Mouse (Mus musculus): Measurements from ENCODE around the gene Snx27. TPM values are rescaled to one million over a fixed set of nuclear protein-coding genes. Genes with fewer than 3 reads are reported as not detected.

Snx27 gene
- polyA plus RNA-seq, 1 experiment from 2014 or later: 48.6 TPM

- H3K9me3 ChIP-seq (replicated peaks): no peaks in the 10 kb centered on the region
- no peak for DNase-seq (ENCODE audit: low spot score)
- H3K36me3 ChIP-seq: peaks cover 20% of the 10 kb centered on the region
- H3K4me3 ChIP-seq: no peak overlapping the region
- H3K4me1 ChIP-seq: peaks cover 8% of the 10 kb centered on the region; the same call in 1 of the 2 replicates
- no peaks in the 10 kb centered on the region for H3K27me3 ChIP-seq (ENCODE audit: low read depth, poor library complexity, severe bottlenecking)
- WGBS: 83% methylated on average over 4 of the region's 4 CpGs
- H3K27ac ChIP-seq (replicated peaks): no peak overlapping the region
Observed at GRCm38 (mm10) chr3:94564356-94565010, 18.0 kb downstream of the Snx27 start.

DNA sequence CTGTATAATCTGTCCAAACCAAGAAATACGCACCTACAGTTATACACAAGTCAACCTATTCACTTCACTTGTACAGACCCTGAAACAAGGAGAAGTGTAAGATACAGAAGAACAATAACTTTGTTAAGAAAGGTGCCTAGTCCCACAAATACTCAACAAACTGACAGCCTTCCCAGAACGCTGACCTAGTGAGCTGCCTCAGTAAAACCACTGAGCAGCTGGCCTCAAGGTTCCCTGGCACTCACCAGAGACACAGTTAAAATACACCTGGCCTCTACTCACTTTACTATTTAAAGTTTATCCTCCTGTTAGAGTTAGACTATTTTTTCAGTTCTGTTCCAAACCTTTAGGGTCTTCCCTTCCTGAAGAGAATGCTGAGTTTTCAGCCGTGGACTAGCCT is 19.4 kb downstream of the Snx27 start:
- H3K36me3 ChIP-seq: peaks cover 33% of the 10 kb centered on the region

GRCm38 (mm10) chr3:94559931-94560429 is 22.5 kb downstream of the Snx27 start:
- Histone ChIP-seq H3K27me3 (ENCODE audit: low read depth, poor library complexity, severe bottlenecking) (no peaks in the 10 kb centered on the region), H3K36me3 (peaks cover 44% of the 10 kb centered on the region), H3K4me1 (no peaks in the 10 kb centered on the region), H3K27ac (replicated peaks) (no peak overlapping the region), H3K9me3 (replicated peaks) (no peaks in the 10 kb centered on the region), H3K4me3 (no peak overlapping the region)
- 90% methylated on average over 5 of the region's 5 CpGs for WGBS
- no peak for DNase-seq (ENCODE audit: low spot score)

More for the DNA sequence above, 19.4 kb downstream of the Snx27 start:
- no peaks in the 10 kb centered on the region for H3K9me3 ChIP-seq (replicated peaks)
- peaks cover 8% of the 10 kb centered on the region; the same call in 1 of the 2 replicates for H3K4me1 ChIP-seq
- H3K4me3 ChIP-seq: no peak overlapping the region
- 81% methylated on average over 3 of the region's 3 CpGs for WGBS
- no peak for DNase-seq (ENCODE audit: low spot score)
- no peak overlapping the region for H3K27ac ChIP-seq (replicated peaks)
- H3K27me3 ChIP-seq (ENCODE audit: low read depth, poor library complexity, severe bottlenecking): no peaks in the 10 kb centered on the region

DNA sequence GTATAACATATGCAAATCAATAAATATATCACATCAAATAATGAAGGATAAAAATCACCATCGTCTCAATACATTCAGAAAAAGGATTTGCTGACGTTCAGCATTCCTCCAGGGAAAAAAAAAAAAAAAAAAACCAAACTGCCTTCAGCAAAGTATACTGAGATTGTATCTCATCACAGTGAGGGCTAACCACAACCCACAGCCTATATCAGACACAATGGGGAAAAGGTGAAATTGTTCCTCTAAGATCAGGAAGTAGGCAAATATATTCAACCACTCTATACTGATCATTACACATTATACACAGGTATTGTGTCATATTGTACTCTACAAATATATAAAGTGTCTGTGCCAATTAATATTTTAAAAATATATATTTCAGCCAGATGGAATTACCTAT is 33.5 kb downstream of the Snx27 start:
- H3K27ac ChIP-seq (replicated peaks): no peak overlapping the region
- no peak overlapping the region for H3K4me3 ChIP-seq
- no peaks in the 10 kb centered on the region for H3K27me3 ChIP-seq (ENCODE audit: low read depth, poor library complexity, severe bottlenecking)
- DNase-seq (ENCODE audit: low spot score): no peak
- no peaks in the 10 kb centered on the region for H3K4me1 ChIP-seq
- 94% methylated on average over 2 of the region's 2 CpGs for WGBS
- peaks cover 18% of the 10 kb centered on the region for H3K36me3 ChIP-seq
- H3K9me3 ChIP-seq (replicated peaks): no peaks in the 10 kb centered on the region

DNA sequence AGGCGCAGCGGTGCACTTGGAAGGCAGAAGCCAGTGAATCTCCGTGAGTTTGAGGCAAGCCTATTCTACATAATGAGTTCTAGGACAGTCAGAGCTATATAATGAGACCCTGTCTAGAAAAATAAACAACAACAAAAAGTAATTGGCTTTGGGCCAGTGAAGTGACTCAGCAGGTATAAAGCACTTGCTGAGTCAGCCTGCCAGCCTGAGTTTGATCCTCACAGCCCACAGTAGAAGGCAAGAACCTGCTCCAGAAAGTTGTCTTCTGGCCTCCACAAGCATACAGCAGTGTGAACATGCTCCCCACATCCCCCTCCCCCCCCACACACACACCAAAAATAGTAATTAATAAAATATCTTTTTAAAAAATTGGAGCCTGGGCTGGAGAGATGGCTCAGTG is 45.3 kb downstream of the Snx27 start:
- DNase-seq (ENCODE audit: low spot score): no peak
- no peak overlapping the region for H3K27ac ChIP-seq (replicated peaks)
- peaks cover 17% of the 10 kb centered on the region for H3K36me3 ChIP-seq
- no peaks in the 10 kb centered on the region for H3K9me3 ChIP-seq (replicated peaks)
- H3K27me3 ChIP-seq (ENCODE audit: low read depth, poor library complexity, severe bottlenecking): no peaks in the 10 kb centered on the region
- 92% methylated on average over 3 of the region's 3 CpGs for WGBS
- no peak overlapping the region for H3K4me3 ChIP-seq
- no peaks in the 10 kb centered on the region for H3K4me1 ChIP-seq

DNA sequence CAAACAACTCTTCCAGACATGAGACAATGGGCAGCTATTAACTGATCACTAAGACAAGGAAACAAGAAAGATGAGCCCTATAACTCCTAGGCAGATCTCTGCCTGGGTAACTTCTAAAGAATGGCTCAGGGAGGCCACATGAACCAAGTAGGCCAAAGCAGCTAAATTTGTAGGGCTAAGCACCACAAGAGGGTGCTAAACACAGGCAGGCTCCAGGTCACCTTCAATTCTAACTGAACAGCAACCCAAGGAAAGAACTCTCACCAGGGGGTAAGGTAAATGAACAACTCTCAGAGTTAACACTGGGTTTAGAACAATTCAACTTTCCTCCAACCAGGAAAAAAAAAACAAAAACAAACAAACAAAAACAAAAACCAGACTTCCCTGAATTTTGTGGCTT is 48.5 kb downstream of the Snx27 start:
- Histone ChIP-seq H3K27ac (replicated peaks) (no peak overlapping the region), H3K4me3 (no peak overlapping the region), H3K4me1 (no peaks in the 10 kb centered on the region), H3K27me3 (ENCODE audit: low read depth, poor library complexity, severe bottlenecking) (no peaks in the 10 kb centered on the region), H3K9me3 (replicated peaks) (no peaks in the 10 kb centered on the region), H3K36me3 (peaks cover 25% of the 10 kb centered on the region)
- DNase-seq (ENCODE audit: low spot score): no peak

GRCm38 (mm10) chr3:94526731-94527130 is 55.8 kb downstream of the Snx27 start:
- Histone ChIP-seq H3K4me1 (0 out of 2 replicates have a peak, but pooled peaks cover 2% of the 10 kb centered on the region), H3K27ac (replicated peaks) (no peak overlapping the region), H3K4me3 (no peak overlapping the region), H3K27me3 (ENCODE audit: low read depth, poor library complexity, severe bottlenecking) (no peaks in the 10 kb centered on the region), H3K9me3 (replicated peaks) (no peaks in the 10 kb centered on the region), H3K36me3 (peaks cover 56% of the 10 kb centered on the region)
- no peak for DNase-seq (ENCODE audit: low spot score)
- 69% methylated on average over 2 of the region's 2 CpGs for WGBS

- H3K27ac ChIP-seq (replicated peaks): no peak overlapping the region
- no peak for DNase-seq (ENCODE audit: low spot score)
- H3K4me1 ChIP-seq: no peaks in the 10 kb centered on the region
- no peaks in the 10 kb centered on the region for H3K9me3 ChIP-seq (replicated peaks)
- WGBS: 93% methylated on average over 1 of the region's 1 CpGs
- H3K27me3 ChIP-seq (ENCODE audit: low read depth, poor library complexity, severe bottlenecking): no peaks in the 10 kb centered on the region
- peaks cover 69% of the 10 kb centered on the region for H3K36me3 ChIP-seq
- no peak overlapping the region for H3K4me3 ChIP-seq
Observed at GRCm38 (mm10) chr3:94506664-94507063, 75.9 kb downstream of the Snx27 start.

GRCm38 (mm10) chr3:94502243-94502642 is 80.3 kb downstream of the Snx27 start:
- H3K4me1 ChIP-seq: no peaks in the 10 kb centered on the region
- no peak for DNase-seq (ENCODE audit: low spot score)
- H3K36me3 ChIP-seq: peaks cover 59% of the 10 kb centered on the region
- no peaks in the 10 kb centered on the region for H3K27me3 ChIP-seq (ENCODE audit: low read depth, poor library complexity, severe bottlenecking)
- H3K4me3 ChIP-seq: no peak overlapping the region
- H3K9me3 ChIP-seq (replicated peaks): no peaks in the 10 kb centered on the region
- WGBS: 78% methylated on average over 3 of the region's 3 CpGs
- H3K27ac ChIP-seq (replicated peaks): no peak overlapping the region

DNA sequence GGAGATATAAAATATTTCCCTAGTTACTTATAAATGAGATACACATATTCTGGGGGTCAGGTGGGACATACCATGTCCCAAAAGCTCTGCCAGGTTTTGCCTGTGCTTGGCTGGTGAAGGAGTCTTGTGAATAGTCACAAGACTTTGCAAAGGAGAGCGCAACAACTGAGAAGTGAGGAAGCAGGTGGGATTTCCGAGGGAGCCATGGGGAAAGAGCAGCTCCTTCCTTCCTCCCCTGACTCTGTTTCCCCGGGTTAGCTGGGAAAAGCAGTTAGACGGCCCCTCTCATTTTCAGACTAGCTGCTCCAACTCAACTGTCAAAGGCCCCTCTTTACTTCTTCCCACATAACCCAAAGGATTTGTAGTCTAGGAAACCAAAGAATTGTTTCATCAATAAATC is 85.4 kb downstream of the Snx27 start:
- DNase-seq (ENCODE audit: low spot score): no peak
- H3K9me3 ChIP-seq (replicated peaks): no peaks in the 10 kb centered on the region
- H3K27ac ChIP-seq (replicated peaks): no peak overlapping the region
- peaks cover 68% of the 10 kb centered on the region for H3K36me3 ChIP-seq
- no peak overlapping the region for H3K4me3 ChIP-seq
- peaks cover 6% of the 10 kb centered on the region; the same call in 1 of the 2 replicates for H3K4me1 ChIP-seq
- 85% methylated on average over 4 of the region's 4 CpGs for WGBS
- H3K27me3 ChIP-seq (ENCODE audit: low read depth, poor library complexity, severe bottlenecking): no peaks in the 10 kb centered on the region

DNA sequence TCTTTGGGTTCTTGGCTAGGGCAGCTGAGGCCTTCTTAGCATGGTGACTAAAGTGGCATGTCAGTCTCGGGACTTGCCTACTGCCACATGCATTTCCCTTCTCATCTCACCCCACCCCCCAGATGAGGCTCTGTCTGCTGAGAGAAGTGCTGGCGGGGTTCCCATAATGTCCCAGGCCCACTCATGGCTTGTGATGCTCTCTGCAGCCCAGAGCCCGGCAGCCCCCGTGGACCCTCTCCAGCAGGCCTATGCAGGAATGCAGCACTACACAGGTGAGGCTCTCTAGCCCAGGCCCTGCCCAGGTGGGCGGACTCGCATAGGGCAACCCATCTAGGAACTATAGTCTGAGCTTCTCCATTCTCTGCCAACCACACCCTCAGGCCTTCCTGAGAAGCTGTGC is 94.9 kb downstream of the Snx27 start:
- peak overlapping the region; percentile 61 for H3K27ac ChIP-seq (replicated peaks)
- peaks cover 80% of the 10 kb centered on the region for H3K4me1 ChIP-seq
- WGBS: 83% methylated on average over 6 of the region's 6 CpGs

DNA sequence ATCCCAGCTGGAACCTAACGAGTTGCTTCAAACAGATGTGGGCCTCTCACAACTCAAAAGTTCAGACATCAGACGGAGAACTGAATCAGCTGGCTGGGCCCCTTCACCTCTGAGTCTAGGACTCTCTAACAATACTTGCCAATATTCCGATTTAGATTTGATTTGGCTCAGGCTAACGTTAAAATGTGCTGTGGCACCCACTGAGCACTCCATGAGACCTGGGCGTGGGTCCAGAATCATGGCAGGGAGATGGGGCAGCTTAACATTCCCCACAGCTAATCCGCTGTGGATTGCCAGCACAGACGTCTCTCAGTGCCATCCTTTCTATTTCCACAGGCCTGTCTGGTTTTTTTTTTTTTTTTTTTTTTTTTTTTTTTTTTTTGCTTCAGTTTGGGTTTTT is 96.6 kb downstream of the Snx27 start:
- H3K36me3 ChIP-seq: peaks cover 83% of the 10 kb centered on the region
- peaks cover 8% of the 10 kb centered on the region; the same call in 1 of the 2 replicates for H3K27me3 ChIP-seq (ENCODE audit: low read depth, poor library complexity, severe bottlenecking)
- H3K4me3 ChIP-seq: no peak overlapping the region
- no peaks in the 10 kb centered on the region for H3K9me3 ChIP-seq (replicated peaks)
- peaks cover 88% of the 10 kb centered on the region for H3K4me1 ChIP-seq
- 70% methylated on average over 7 of the region's 7 CpGs for WGBS
- H3K27ac ChIP-seq (replicated peaks): peak overlapping the region; percentile 91
- DNase-seq (ENCODE audit: low spot score): no peak

More for the DNA sequence above, 94.9 kb downstream of the Snx27 start:
- Histone ChIP-seq H3K4me3 (no peak overlapping the region), H3K27me3 (ENCODE audit: low read depth, poor library complexity, severe bottlenecking) (no peaks in the 10 kb centered on the region), H3K9me3 (replicated peaks) (no peaks in the 10 kb centered on the region), H3K36me3 (peaks cover 80% of the 10 kb centered on the region)
- no peak for DNase-seq (ENCODE audit: low spot score)

- H3K9me3 ChIP-seq (replicated peaks): no peaks in the 10 kb centered on the region
- H3K36me3 ChIP-seq: peaks cover 65% of the 10 kb centered on the region
- H3K4me3 ChIP-seq: peak overlapping the region; percentile 44
- WGBS: 9% methylated on average over 20 of the region's 20 CpGs
- peaks cover 90% of the 10 kb centered on the region for H3K4me1 ChIP-seq
- peak overlapping the region; percentile 91 for H3K27ac ChIP-seq (replicated peaks)
- peaks cover 28% of the 10 kb centered on the region for H3K27me3 ChIP-seq (ENCODE audit: low read depth, poor library complexity, severe bottlenecking)
- DNase-seq (ENCODE audit: low spot score): peak; percentile 99
Observed at GRCm38 (mm10) chr3:94483790-94484439, 98.6 kb downstream of the Snx27 start.

Data from midbrain, embryonic 10.5 days (tissue).